Mouse (Mus musculus): Measurements from ENCODE around the gene Olfr920.

DNA sequence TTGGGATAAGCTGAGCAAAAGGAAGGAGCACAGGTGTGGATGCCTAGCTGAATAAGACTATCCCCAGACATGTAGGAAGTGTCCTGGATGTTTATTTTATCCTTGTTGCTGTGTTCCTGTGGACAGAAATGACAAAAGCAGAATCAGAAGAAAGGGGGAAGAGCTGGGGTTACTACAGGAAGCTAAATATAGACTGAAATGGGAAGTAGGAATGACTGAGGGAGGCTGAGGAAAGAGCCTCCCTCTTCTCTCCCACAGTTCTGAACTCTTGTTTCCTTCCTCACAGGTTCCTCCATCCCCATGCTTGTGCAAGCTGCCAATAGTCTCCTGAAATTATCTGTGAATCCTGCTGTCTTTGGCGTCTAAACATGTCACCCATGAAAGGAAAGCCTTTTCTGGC is 10.7 kb upstream of the Olfr920 start:
- TF ChIP-seq CTCF (IDR thresholded peaks at IDR 0.05) (no peak), POLR2A (IDR thresholded peaks at IDR 0.05; ENCODE audit: insufficient read depth, low read depth, low read length) (no peak), EP300 (IDR thresholded peaks at IDR 0.05; ENCODE audit: insufficient read depth, low read depth, low read length) (no peak)

Data from heart, adult 2 months (tissue).